Mouse (Mus musculus): ENCODE data around the gene Rpn2.

GRCm38 (mm10) chr2:157375051-157375450, 96.2 kb downstream of the Rpn2 start:
- TF ChIP-seq CTCF (IDR thresholded peaks at IDR 0.05; ENCODE audit: low read depth, low read length) = no peak
- no peak for TF ChIP-seq POLR2A (IDR thresholded peaks at IDR 0.05; ENCODE audit: borderline replicate concordance, low read depth, low read length)
